Mouse (Mus musculus): ENCODE measurements around the gene Limch1.

Limch1 gene

GRCm38 (mm10) chr5:66886410-66887120 lies 140.9 kb downstream of the Limch1 start:
- no peak for DNase-seq

GRCm38 (mm10) chr5:66888061-66888460 lies 142.4 kb downstream of the Limch1 start:
- no peak for DNase-seq

GRCm38 (mm10) chr5:66889337-66889736 lies 143.7 kb downstream of the Limch1 start:
- peak; percentile 60 to 66 for DNase-seq

GRCm38 (mm10) chr5:66895440-66896120 lies 150.0 kb downstream of the Limch1 start:
- no peak for DNase-seq

- no peak for DNase-seq
Observed at GRCm38 (mm10) chr5:66897584-66897983, 152.0 kb downstream of the Limch1 start.

GRCm38 (mm10) chr5:66898252-66898651 lies 152.6 kb downstream of the Limch1 start:
- no peak for DNase-seq

- no peak for DNase-seq
Observed at GRCm38 (mm10) chr5:66898811-66899430, 153.3 kb downstream of the Limch1 start.

GRCm38 (mm10) chr5:66901116-66901515 lies 155.5 kb downstream of the Limch1 start:
- DNase-seq = no peak

GRCm38 (mm10) chr5:66904835-66905234 lies 159.2 kb downstream of the Limch1 start:
- no peak for DNase-seq

GRCm38 (mm10) chr5:66908883-66909282 lies 163.3 kb downstream of the Limch1 start:
- DNase-seq = peak; percentile 37 to 39

GRCm38 (mm10) chr5:66909962-66910361 lies 164.3 kb downstream of the Limch1 start:
- DNase-seq = no peak

- no peak for DNase-seq
Observed at GRCm38 (mm10) chr5:66910610-66911009, 165.0 kb downstream of the Limch1 start.

GRCm38 (mm10) chr5:66911068-66911467 lies 165.4 kb downstream of the Limch1 start:
- DNase-seq = no peak

GRCm38 (mm10) chr5:66913791-66914190 lies 168.2 kb downstream of the Limch1 start:
- DNase-seq = no peak

- DNase-seq = no peak
Observed at GRCm38 (mm10) chr5:66917353-66918315, 172.0 kb downstream of the Limch1 start.

- DNase-seq = no peak
Observed at GRCm38 (mm10) chr5:66918316-66919305, 173.0 kb downstream of the Limch1 start.

- DNase-seq = peak; percentile 32 to 44
Observed at GRCm38 (mm10) chr5:66922582-66922981, 177.0 kb downstream of the Limch1 start.

GRCm38 (mm10) chr5:66929291-66929690 lies 183.7 kb downstream of the Limch1 start:
- peak; percentile 22 to 31 for DNase-seq

GRCm38 (mm10) chr5:66933134-66933804 lies 187.6 kb downstream of the Limch1 start:
- DNase-seq = no peak

- no peak for DNase-seq
Observed at GRCm38 (mm10) chr5:66934585-66934984, 189.0 kb downstream of the Limch1 start.

GRCm38 (mm10) chr5:66937376-66937775 lies 191.7 kb downstream of the Limch1 start:
- DNase-seq = no peak

All from cerebellum, postnatal 14 days (tissue).